Mouse (Mus musculus) G1E (cell line): ENCODE results near the gene Cetn4. TPM values are rescaled to one million over a fixed set of nuclear protein-coding genes. Genes with fewer than 3 reads are reported as not detected.

Experiments used
- ATAC-seq: 2 replicates; pipeline ENCODE4 v1.8.0; 2016; ENCODE audit warnings: mild to moderate bottlenecking; ENCODE audit not compliant: insufficient number of reproducible peaks, poor library complexity, low FRiP score, severe bottlenecking; ENCODE audit errors: extremely low read depth
- DNase-seq: peaks from one replicate; pipeline ENCODE4 v3.0.0; 2012; ENCODE audit warnings: low spot score
- H3K27me3 ChIP-seq: 2 replicates; pipeline ENCODE4 v1.6.1; 2012; ENCODE audit warnings: mild to moderate bottlenecking, low read length, inconsistent platforms; ENCODE audit not compliant: insufficient read depth
- H3K36me3 ChIP-seq: replicated peaks from 2 replicates; pipeline ENCODE3; 2012; ENCODE audit warnings: mild to moderate bottlenecking, inconsistent platforms
- H3K4me1 ChIP-seq: 2 replicates; pipeline ENCODE4 v1.6.1; 2012; ENCODE audit warnings: low read depth, low read length, inconsistent platforms, mixed read lengths; ENCODE audit not compliant: insufficient read depth
- H3K4me3 ChIP-seq: 2 replicates; pipeline ENCODE4 v1.5.1; 2012; ENCODE audit warnings: low read depth, mild to moderate bottlenecking, inconsistent platforms, low read length, moderate library complexity, mixed read lengths
- H3K9me3 ChIP-seq: replicated peaks from 2 replicates; pipeline ENCODE4 v1.6.1; 2012; ENCODE audit warnings: inconsistent platforms
- CTCF ChIP-seq: IDR thresholded peaks from 2 replicates; pipeline ENCODE4 v1.5.1; 2012; ENCODE audit warnings: low read depth, low read length, inconsistent platforms, mixed read lengths
- GATA1 ChIP-seq: IDR thresholded peaks from 2 replicates; pipeline ENCODE4 v1.6.1; 2012; ENCODE audit warnings: borderline replicate concordance, low read length, inconsistent platforms, mixed read lengths
- GATA2 ChIP-seq: IDR thresholded peaks from 2 replicates; pipeline ENCODE4 v1.6.1; 2012; ENCODE audit warnings: low read depth, low read length, inconsistent platforms, borderline replicate concordance
- POLR2AphosphoS5 ChIP-seq: IDR thresholded peaks from 2 replicates; pipeline ENCODE4 v1.6.1; 2012; ENCODE audit warnings: low read depth, low read length, inconsistent platforms; ENCODE audit not compliant: insufficient replicate concordance
- TAL1 ChIP-seq: conservative IDR thresholded peaks from 2 replicates; pipeline ENCODE4 v1.6.1; 2012; ENCODE audit warnings: low read depth, low read length, inconsistent platforms, mixed read lengths
- polyA plus RNA-seq: library from polyadenylated mRNA; stranded (reverse); fragments of >175 nt; gene quantifications from 2 replicates; pipeline ENCODE4 v1.2.3, GENCODE M21; 2012
- total RNA-seq, 2 experiments: library from RNA; stranded (forward) in 1 of 2; stranded (reverse) in 1 of 2; fragments of 200-1000 nt in 1 of 2; fragments of >200 nt in 1 of 2; fragmentation: Nextera tagmentation in 1 of 2; gene quantifications; 2 replicates each; pipeline ENCODE4 v1.2.3; 2014 to 2017

Gene Cetn4
- total and polyA plus RNA-seq, 3 experiments = 6.3 to 26.3 (median 15.7) TPM

DNA sequence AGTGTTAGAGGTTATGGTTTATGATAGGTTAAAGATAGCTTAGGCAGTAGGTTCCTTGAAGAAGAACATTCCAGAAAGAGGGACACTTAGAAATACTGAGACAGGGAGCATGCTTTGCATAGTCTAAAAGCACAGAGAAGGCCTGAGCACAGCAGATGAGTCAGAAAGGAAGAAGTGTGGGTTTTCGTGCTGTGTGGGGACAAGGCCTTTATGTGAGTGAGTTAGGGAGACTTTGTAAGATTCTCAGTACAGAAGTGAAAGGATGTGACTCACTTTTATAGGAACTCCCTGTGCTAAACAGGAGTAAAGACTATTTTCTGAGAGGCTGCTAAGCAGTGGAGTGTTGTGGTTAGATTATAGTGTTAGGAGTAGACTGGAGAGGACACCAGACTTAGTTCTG lies 863 bp upstream of the Cetn4 start:
- H3K4me3 ChIP-seq = peak overlapping the region; percentile 82; the same call in 1 of the 2 replicates
- H3K4me1 ChIP-seq = peaks cover 37% of the 10 kb centered on the region
- no peaks in the 10 kb centered on the region for H3K9me3 ChIP-seq
- no peaks in the 10 kb centered on the region for H3K27me3 ChIP-seq
- no peak for DNase-seq
- ATAC-seq = peak; percentile 43
- peaks cover 16% of the 10 kb centered on the region for H3K36me3 ChIP-seq
- no peak for TF ChIP-seq POLR2AphosphoS5
- TF ChIP-seq CTCF = no peak
- no peak for TF ChIP-seq TAL1
- no peak for TF ChIP-seq GATA1
- no peak for TF ChIP-seq GATA2

DNA sequence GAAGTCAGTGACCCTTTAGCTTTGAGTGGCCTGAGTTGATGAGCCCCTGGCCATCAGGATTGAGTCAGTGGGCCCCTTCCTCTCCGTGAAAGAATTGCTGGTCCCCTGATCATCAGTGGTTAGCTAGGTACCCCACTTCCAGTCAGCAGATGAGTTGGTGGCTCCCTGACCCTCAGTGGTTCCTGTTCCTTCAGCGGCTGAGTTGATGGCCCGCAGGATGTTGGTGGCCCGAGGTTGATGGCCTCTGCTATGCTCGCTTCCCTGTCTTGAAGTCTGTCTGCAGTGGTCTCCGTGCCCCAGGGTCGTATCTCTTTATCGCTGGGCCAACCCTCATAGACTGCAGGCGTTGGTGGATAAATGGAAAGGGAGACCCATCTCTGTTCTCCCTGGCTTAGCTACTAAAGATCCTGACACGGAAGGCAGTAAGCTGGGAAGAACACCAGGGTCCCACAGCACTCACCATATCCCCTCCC lies 575 bp downstream of the Cetn4 start:
- ATAC-seq (no peak), DNase-seq (no peak)
- peaks cover 35% of the 10 kb centered on the region for H3K4me1 ChIP-seq
- peaks cover 12% of the 10 kb centered on the region for H3K36me3 ChIP-seq
- no peaks in the 10 kb centered on the region for H3K9me3 ChIP-seq
- H3K4me3 ChIP-seq = peak overlapping the region; percentile 82
- TF ChIP-seq GATA2 (no peak), GATA1 (no peak), CTCF (no peak), POLR2AphosphoS5 (no peak), TAL1 (no peak)
- no peaks in the 10 kb centered on the region for H3K27me3 ChIP-seq

DNA sequence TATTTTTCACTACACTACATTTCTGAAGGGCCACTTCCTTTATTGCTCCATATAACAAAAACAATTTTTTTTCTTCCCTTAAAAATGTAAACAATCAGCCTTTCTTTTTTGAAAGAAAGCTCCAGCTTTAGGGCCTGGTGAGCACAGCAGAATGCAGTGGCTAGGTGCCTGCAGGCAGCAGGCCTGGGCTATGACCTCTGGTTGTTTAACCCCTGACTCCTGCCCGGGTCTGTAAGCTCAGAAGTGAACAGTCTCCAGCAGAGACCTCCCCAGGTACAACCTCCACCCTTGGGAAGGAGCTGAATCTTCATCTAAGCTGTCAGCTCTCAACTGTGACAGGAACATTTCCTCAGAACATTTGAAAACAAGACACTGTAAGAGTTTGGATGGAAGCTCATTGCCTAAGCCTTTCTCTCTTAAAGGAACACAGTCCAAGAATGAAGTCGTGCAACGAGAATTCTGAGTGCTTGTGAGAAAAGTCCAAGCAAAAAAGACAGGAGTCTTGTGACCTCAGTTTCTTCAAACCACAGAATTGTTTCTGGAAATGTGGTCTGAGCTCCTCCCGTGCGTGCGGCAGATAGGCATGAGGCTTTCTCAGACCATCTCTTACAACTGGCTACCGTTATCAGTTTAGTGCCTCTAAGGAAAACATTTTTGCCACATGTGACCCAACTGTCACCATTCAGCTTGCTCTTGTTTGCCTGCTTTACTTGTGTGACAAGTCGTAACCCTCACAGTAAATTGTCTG lies 8.9 kb downstream of the Cetn4 start:
- Histone ChIP-seq H3K36me3 (no peaks in the 10 kb centered on the region), H3K4me3 (peak overlapping the region; percentile 47; the same call in 1 of the 2 replicates), H3K27me3 (no peaks in the 10 kb centered on the region), H3K4me1 (peaks cover 29% of the 10 kb centered on the region), H3K9me3 (peaks cover 5% of the 10 kb centered on the region)
- peak; percentile 45 for TF ChIP-seq TAL1
- TF ChIP-seq POLR2AphosphoS5 = no peak
- DNase-seq (peak; percentile 28), ATAC-seq (peak; percentile 96)

DNA sequence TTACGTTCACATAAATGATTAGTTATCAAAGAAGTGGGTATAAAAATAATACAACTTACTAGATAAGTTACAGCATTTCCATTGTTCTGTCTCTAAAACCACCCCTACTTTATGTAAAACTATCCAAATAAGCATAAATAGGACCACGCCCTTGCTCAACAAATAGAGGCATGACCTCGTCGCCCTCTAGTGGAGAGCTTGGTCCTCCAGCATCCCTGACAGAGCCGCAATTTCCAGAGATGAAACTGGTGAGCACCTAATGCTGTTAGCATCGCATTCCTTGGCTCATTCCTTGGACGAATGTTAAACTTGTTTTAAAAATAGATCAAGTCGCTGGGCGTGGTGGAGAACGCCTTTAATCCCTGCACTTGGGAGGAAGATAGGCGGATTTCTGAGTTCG lies 9.8 kb downstream of the Cetn4 start:
- Histone ChIP-seq H3K4me1 (peaks cover 33% of the 10 kb centered on the region), H3K36me3 (no peaks in the 10 kb centered on the region), H3K4me3 (no peak overlapping the region; the same call in 1 of the 2 replicates), H3K9me3 (peaks cover 5% of the 10 kb centered on the region), H3K27me3 (no peaks in the 10 kb centered on the region)
- ATAC-seq = no peak; the same call in 1 of the 2 replicates
- DNase-seq = peak; percentile 54
- TF ChIP-seq POLR2AphosphoS5 (no peak), CTCF (peak; percentile 72), GATA1 (no peak)

DNA sequence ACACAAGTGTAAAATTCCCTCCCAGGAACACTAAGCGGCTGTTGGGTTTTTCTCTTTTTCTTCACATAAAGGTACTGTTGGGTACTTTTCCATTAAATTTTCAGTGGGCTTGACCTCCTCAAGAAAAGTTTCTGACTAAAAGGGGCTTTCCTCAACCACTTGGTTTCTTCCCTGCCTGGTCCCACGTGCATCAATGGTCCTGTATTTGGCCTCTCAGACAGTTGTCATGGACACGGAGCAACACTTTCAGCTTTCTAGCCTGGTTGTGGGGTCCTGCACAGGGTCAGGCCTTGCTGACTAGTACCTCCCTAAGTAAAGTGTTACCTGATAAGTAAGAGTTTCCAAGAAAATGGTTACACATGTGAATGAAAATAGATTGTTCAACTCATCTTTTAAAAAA lies 13.0 kb downstream of the Cetn4 start:
- TF ChIP-seq POLR2AphosphoS5 (no peak), TAL1 (no peak), GATA2 (no peak), GATA1 (no peak), CTCF (no peak)
- Histone ChIP-seq H3K27me3 (no peaks in the 10 kb centered on the region), H3K36me3 (no peaks in the 10 kb centered on the region), H3K4me3 (no peak overlapping the region), H3K9me3 (no peaks in the 10 kb centered on the region), H3K4me1 (peaks cover 23% of the 10 kb centered on the region)
- no peak for DNase-seq
- ATAC-seq = no peak

DNA sequence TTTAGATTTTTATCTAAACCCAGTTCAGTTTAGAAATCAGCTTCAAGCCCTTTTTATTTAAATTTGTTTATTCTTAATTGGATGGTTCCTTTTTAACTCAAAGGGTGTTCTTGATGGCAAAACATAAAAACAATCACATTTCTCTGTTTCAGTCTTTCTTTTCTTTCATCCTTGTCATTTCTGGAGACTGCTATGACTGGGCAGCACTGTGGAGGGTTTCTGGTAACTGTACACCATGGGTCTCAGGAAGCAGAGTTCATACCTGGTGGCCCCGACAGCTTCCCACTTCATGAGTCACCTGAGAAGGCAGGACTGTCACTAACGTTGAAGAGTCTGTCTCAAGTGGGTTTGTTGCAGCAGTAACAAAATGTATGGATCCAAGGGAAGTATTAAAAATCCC lies 19.9 kb downstream of the Cetn4 start:
- Histone ChIP-seq H3K9me3 (no peaks in the 10 kb centered on the region), H3K27me3 (peaks cover 4% of the 10 kb centered on the region; the same call in 1 of the 2 replicates), H3K4me3 (no peak overlapping the region), H3K4me1 (peaks cover 9% of the 10 kb centered on the region), H3K36me3 (no peaks in the 10 kb centered on the region)
- TF ChIP-seq GATA2 (no peak), GATA1 (no peak), POLR2AphosphoS5 (no peak), CTCF (no peak), TAL1 (no peak)
- DNase-seq (no peak), ATAC-seq (no peak)
